8 mouse cellular contexts compared by ENCODE assay signal in the genomic region with DNA sequence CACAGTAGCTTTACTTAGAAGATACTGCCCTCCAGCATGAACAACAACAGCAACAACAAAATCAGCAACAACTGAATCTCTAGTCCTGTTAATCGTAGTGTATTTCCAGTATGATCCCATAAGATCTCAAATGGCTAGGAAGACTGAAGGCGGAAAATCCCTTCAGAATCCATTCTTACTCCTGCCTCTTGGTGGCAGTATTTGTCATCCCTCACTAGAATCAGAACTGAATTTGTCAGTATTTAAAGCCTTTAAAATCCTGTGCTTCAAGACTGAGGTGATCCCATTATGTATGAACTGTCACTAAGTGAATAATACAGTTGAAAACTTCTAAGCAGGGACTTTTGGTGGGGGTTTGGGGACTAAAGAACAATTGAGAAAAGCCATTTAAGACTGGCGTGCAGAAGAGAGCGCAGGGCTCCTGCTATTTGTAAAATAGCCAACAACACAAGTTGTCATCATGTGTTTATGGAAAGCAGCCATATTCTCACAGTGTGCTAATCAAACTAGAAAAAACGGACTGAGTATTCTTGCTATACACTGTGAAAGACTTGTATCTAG.
DNase-seq lines count a peak whose midpoint lies in the region; TF ChIP-seq lines count a peak whose summit lies in the region.
"Had no signal": no experiment of that assay in that cellular context is flagged by ENCODE, and none has a peak within 500 bp of the region (broad histone marks: within the 10 kb centered on the region; RNA-seq: fewer than 3 reads in every experiment).

No protein-coding gene starts in this region.

- H3K27me3 ChIP-seq in kidney, adult 2 months (replicated peaks; ENCODE audit: control insufficient read depth, insufficient read depth, low read length), result no peaks in the 10 kb centered on the region
- H3K27me3 ChIP-seq: liver, embryonic 13.5 days had no signal

- TF ChIP-seq CTCF in kidney, adult 2 months (conservative IDR thresholded peaks at IDR 0.05; ENCODE audit: insufficient read depth, insufficient read length, low read depth, low read length), result 0 out of 2 replicates have a peak, but pooled peaks have one; percentile 12

- no peaks in the 10 kb centered on the region for H3K4me1 ChIP-seq in kidney, adult 2 months (ENCODE audit: control insufficient read depth, insufficient read depth, low read length)

- no peak for TF ChIP-seq POLR2A in kidney, adult 2 months (IDR thresholded peaks at IDR 0.05; ENCODE audit: low read depth, low read length)

- H3K4me3 ChIP-seq in kidney, adult 2 months (ENCODE audit: insufficient read depth, low read depth, low read length), result no peak overlapping the region
- H3K4me3 ChIP-seq: liver, embryonic 13.5 days had no signal

- DNase-seq in kidney, adult 2 months, result peak; percentile 10
- DNase-seq in kidney, postnatal 25 days, result no peak
- peak; percentile 23 to 31 for DNase-seq in right cerebral cortex, adult 2 months (ENCODE audit: low spot score in 2 of 2)
- DNase-seq in right cerebral cortex, postnatal 25 days, result no peak
- DNase-seq in cerebellum, postnatal 10 days, result peak; percentile 21 to 50
- no peak for DNase-seq in thymus, postnatal 14 days
- DNase-seq in urinary bladder, postnatal 36 days (ENCODE audit: low spot score in 2 of 2), result no peak
- DNase-seq: liver, embryonic 13.5 days had no signal

- H3K27ac ChIP-seq in kidney, adult 2 months (ENCODE audit: insufficient read depth, low read depth, low read length), result no peak overlapping the region
- H3K27ac ChIP-seq: liver, embryonic 13.5 days had no signal

- 57% methylated on average over 5 of the region's 5 CpGs for WGBS in kidney, adult 2 months

- H3K36me3 ChIP-seq in kidney, adult 2 months (ENCODE audit: control insufficient read depth, insufficient read depth, low read length), result no peaks in the 10 kb centered on the region
- H3K36me3 ChIP-seq: liver, embryonic 13.5 days had no signal

Comparison
In these comparisons a context has a peak if more than half of its experiments do, and no peak if none do; other contexts are left out.
1. DNase-seq: peak in kidney, adult 2 months (single experiment), right cerebral cortex, adult 2 months (2 of 2) and cerebellum, postnatal 10 days (2 of 2); none in kidney, postnatal 25 days (0 of 2), right cerebral cortex, postnatal 25 days (single experiment), thymus, postnatal 14 days (single experiment) and urinary bladder, postnatal 36 days (0 of 2).